Mouse (Mus musculus): ENCODE data around the gene Dcps. TPM values are rescaled to one million over a fixed set of nuclear protein-coding genes. Genes with fewer than 3 reads are reported as not detected.

Gene Dcps
- polyA plus RNA-seq, 1 experiment from 2014 or later, result 23.7 TPM

DNA sequence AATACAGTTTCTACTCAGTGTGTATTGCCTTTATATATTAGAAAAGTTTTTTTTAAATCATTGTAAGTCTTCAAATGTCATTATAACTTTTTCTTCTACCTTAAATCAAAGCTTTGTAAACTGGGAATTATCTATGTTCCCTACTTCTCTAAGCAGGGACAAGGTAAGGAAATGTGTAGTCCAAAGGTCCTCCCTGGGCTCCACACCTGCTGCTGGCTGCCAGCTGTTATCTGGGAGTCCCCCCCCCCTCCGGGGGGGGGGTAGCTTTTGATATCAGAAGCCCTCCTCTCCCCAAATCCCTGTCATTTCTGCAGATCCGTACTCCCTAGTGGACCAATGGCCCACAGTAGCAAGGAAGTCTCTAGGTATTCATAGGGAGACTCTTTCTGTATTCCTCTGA lies 70.4 kb downstream of the Dcps start:
- H3K27ac ChIP-seq (ENCODE audit: low read depth), result 0 out of 2 replicates have a peak overlapping the region, but pooled peaks have one; percentile 30
- H3K36me3 ChIP-seq (replicated peaks; ENCODE audit: insufficient read depth, low read length), result peaks cover 7% of the 10 kb centered on the region; the same call in 1 of the 2 replicates
- H3K9ac ChIP-seq (replicated peaks), result no peak overlapping the region; the same call in 1 of the 2 replicates
- DNase-seq, result no peak
- peaks cover 60% of the 10 kb centered on the region for H3K4me1 ChIP-seq (ENCODE audit: insufficient read depth)
- H3K4me2 ChIP-seq (ENCODE audit: low read depth, low read length), result peak overlapping the region; percentile 65
- no peak overlapping the region for H3K4me3 ChIP-seq (ENCODE audit: low read depth, low read length)
- no peak for ATAC-seq
- no peaks in the 10 kb centered on the region for H3K27me3 ChIP-seq (ENCODE audit: insufficient read depth, low read length)
- H3K9me3 ChIP-seq (ENCODE audit: low read length), result no peaks in the 10 kb centered on the region
- TF ChIP-seq CTCF (IDR thresholded peaks at IDR 0.05; ENCODE audit: low read depth), result no peak
- no peak for TF ChIP-seq EP300 (IDR thresholded peaks at IDR 0.05; ENCODE audit: low read depth)
- WGBS (ENCODE audit: insufficient replicate concordance), result 48% methylated on average over 2 of the region's 2 CpGs

GRCm38 (mm10) chr9:35104711-35105110 lies 71.2 kb downstream of the Dcps start:
- WGBS (ENCODE audit: insufficient replicate concordance), result 77% methylated on average over 4 of the region's 4 CpGs
- DNase-seq (no peak), ATAC-seq (no peak)
- no peak for TF ChIP-seq EP300 (IDR thresholded peaks at IDR 0.05; ENCODE audit: low read depth)
- TF ChIP-seq CTCF (IDR thresholded peaks at IDR 0.05; ENCODE audit: low read depth), result no peak
- Histone ChIP-seq H3K27ac (ENCODE audit: low read depth) (no peak overlapping the region), H3K36me3 (replicated peaks; ENCODE audit: insufficient read depth, low read length) (peaks cover 7% of the 10 kb centered on the region; the same call in 1 of the 2 replicates), H3K9me3 (ENCODE audit: low read length) (no peaks in the 10 kb centered on the region), H3K4me2 (ENCODE audit: low read depth, low read length) (no peak overlapping the region), H3K4me1 (ENCODE audit: insufficient read depth) (peaks cover 53% of the 10 kb centered on the region), H3K4me3 (ENCODE audit: low read depth, low read length) (no peak overlapping the region), H3K27me3 (ENCODE audit: insufficient read depth, low read length) (no peaks in the 10 kb centered on the region), H3K9ac (replicated peaks) (no peak overlapping the region)

GRCm38 (mm10) chr9:35098762-35099161 lies 77.1 kb downstream of the Dcps start:
- no peaks in the 10 kb centered on the region for H3K27me3 ChIP-seq (ENCODE audit: insufficient read depth, low read length)
- H3K9ac ChIP-seq (replicated peaks), result no peak overlapping the region
- H3K36me3 ChIP-seq (replicated peaks; ENCODE audit: insufficient read depth, low read length), result peaks cover 12% of the 10 kb centered on the region
- ATAC-seq, result no peak
- no peak overlapping the region for H3K4me3 ChIP-seq (ENCODE audit: low read depth, low read length)
- H3K4me2 ChIP-seq (ENCODE audit: low read depth, low read length), result no peak overlapping the region
- H3K27ac ChIP-seq (ENCODE audit: low read depth), result no peak overlapping the region
- TF ChIP-seq CTCF (IDR thresholded peaks at IDR 0.05; ENCODE audit: low read depth), result no peak
- TF ChIP-seq EP300 (IDR thresholded peaks at IDR 0.05; ENCODE audit: low read depth), result no peak
- H3K9me3 ChIP-seq (ENCODE audit: low read length), result no peaks in the 10 kb centered on the region
- no peak for DNase-seq
- peaks cover 29% of the 10 kb centered on the region for H3K4me1 ChIP-seq (ENCODE audit: insufficient read depth)
- WGBS (ENCODE audit: insufficient replicate concordance), result 68% methylated on average over 4 of the region's 4 CpGs

- Histone ChIP-seq H3K4me1 (ENCODE audit: insufficient read depth) (peaks cover 29% of the 10 kb centered on the region), H3K27ac (ENCODE audit: low read depth) (no peak overlapping the region), H3K4me2 (ENCODE audit: low read depth, low read length) (no peak overlapping the region), H3K9ac (replicated peaks) (no peak overlapping the region), H3K27me3 (ENCODE audit: insufficient read depth, low read length) (no peaks in the 10 kb centered on the region), H3K36me3 (replicated peaks; ENCODE audit: insufficient read depth, low read length) (peaks cover 12% of the 10 kb centered on the region), H3K9me3 (ENCODE audit: low read length) (no peaks in the 10 kb centered on the region), H3K4me3 (ENCODE audit: low read depth, low read length) (no peak overlapping the region)
- DNase-seq, result no peak
- 44% methylated on average over 4 of the region's 4 CpGs for WGBS (ENCODE audit: insufficient replicate concordance)
- TF ChIP-seq CTCF (IDR thresholded peaks at IDR 0.05; ENCODE audit: low read depth), result no peak
- peak; percentile 45; the same call in 1 of the 2 replicates for TF ChIP-seq EP300 (IDR thresholded peaks at IDR 0.05; ENCODE audit: low read depth)
- ATAC-seq, result peak; percentile 17; the same call in 1 of the 2 replicates
These were observed 78.0 kb downstream of the Dcps start for GRCm38 (mm10) chr9:35097901-35098300.

- Histone ChIP-seq H3K36me3 (replicated peaks; ENCODE audit: insufficient read depth, low read length) (peaks cover 9% of the 10 kb centered on the region), H3K9ac (replicated peaks) (no peak overlapping the region), H3K27me3 (ENCODE audit: insufficient read depth, low read length) (no peaks in the 10 kb centered on the region), H3K4me2 (ENCODE audit: low read depth, low read length) (no peak overlapping the region), H3K4me1 (ENCODE audit: insufficient read depth) (peaks cover 20% of the 10 kb centered on the region), H3K4me3 (ENCODE audit: low read depth, low read length) (no peak overlapping the region), H3K9me3 (ENCODE audit: low read length) (no peaks in the 10 kb centered on the region), H3K27ac (ENCODE audit: low read depth) (no peak overlapping the region)
- no peak for TF ChIP-seq CTCF (IDR thresholded peaks at IDR 0.05; ENCODE audit: low read depth)
- no peak for TF ChIP-seq EP300 (IDR thresholded peaks at IDR 0.05; ENCODE audit: low read depth)
- ATAC-seq (no peak), DNase-seq (no peak)
- WGBS (ENCODE audit: insufficient replicate concordance), result 71% methylated on average over 1 of the region's 1 CpGs
These were observed 80.1 kb downstream of the Dcps start for GRCm38 (mm10) chr9:35095726-35096125.

- Histone ChIP-seq H3K4me3 (ENCODE audit: low read depth, low read length) (no peak overlapping the region), H3K9ac (replicated peaks) (no peak overlapping the region), H3K27me3 (ENCODE audit: insufficient read depth, low read length) (no peaks in the 10 kb centered on the region), H3K36me3 (replicated peaks; ENCODE audit: insufficient read depth, low read length) (peaks cover 9% of the 10 kb centered on the region), H3K4me2 (ENCODE audit: low read depth, low read length) (no peak overlapping the region), H3K27ac (ENCODE audit: low read depth) (no peak overlapping the region), H3K4me1 (ENCODE audit: insufficient read depth) (peaks cover 10% of the 10 kb centered on the region), H3K9me3 (ENCODE audit: low read length) (no peaks in the 10 kb centered on the region)
- DNase-seq (no peak), ATAC-seq (no peak)
- TF ChIP-seq EP300 (IDR thresholded peaks at IDR 0.05; ENCODE audit: low read depth) (no peak), CTCF (IDR thresholded peaks at IDR 0.05; ENCODE audit: low read depth) (no peak)
- 84% methylated on average over 3 of the region's 3 CpGs for WGBS (ENCODE audit: insufficient replicate concordance)
These were observed 82.5 kb downstream of the Dcps start for GRCm38 (mm10) chr9:35093350-35093749.

DNA sequence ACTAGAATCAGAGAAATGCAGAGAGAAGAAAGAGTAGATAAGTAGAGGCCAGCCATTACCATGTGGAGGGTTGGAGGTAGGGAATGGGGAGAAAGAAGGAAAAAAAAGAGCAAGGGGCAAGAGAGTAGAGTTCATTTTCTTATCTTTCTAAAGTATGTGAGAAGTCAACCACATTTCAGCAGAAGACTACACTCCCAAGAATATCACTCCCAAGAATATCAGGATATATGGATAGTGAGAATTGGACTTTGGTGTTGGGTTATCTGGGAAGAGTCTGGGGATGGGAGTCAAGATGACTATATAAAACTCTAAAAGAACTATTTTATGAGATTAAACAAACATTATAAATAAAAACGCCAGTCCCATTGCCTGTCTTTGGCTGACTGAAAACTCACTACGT lies 83.0 kb downstream of the Dcps start:
- Histone ChIP-seq H3K36me3 (replicated peaks; ENCODE audit: insufficient read depth, low read length) (peaks cover 9% of the 10 kb centered on the region), H3K9me3 (ENCODE audit: low read length) (no peaks in the 10 kb centered on the region), H3K4me2 (ENCODE audit: low read depth, low read length) (no peak overlapping the region), H3K27ac (ENCODE audit: low read depth) (no peak overlapping the region), H3K27me3 (ENCODE audit: insufficient read depth, low read length) (no peaks in the 10 kb centered on the region), H3K4me1 (ENCODE audit: insufficient read depth) (peaks cover 10% of the 10 kb centered on the region), H3K4me3 (ENCODE audit: low read depth, low read length) (no peak overlapping the region), H3K9ac (replicated peaks) (no peak overlapping the region)
- ATAC-seq, result no peak
- 89% methylated on average over 2 of the region's 2 CpGs for WGBS (ENCODE audit: insufficient replicate concordance)
- TF ChIP-seq EP300 (IDR thresholded peaks at IDR 0.05; ENCODE audit: low read depth) (no peak), CTCF (IDR thresholded peaks at IDR 0.05; ENCODE audit: low read depth) (no peak)
- DNase-seq, result no peak

Other genes starting within 250 kb of the Dcps start
- 23.6 and 26.5 TPM in 2 replicates for gene St3gal4, start 56.8 kb downstream of the Dcps start, polyA plus RNA-seq (2015; fragmentation: Nextera tagmentation; extraction: Ambion mirVana)
- 93.4 and 94.4 TPM in 2 replicates for gene Srpr, start 24.1 kb upstream of the Dcps start, polyA plus RNA-seq (2015; fragmentation: Nextera tagmentation; extraction: Ambion mirVana)
- 8.8 and 10.6 TPM in 2 replicates for gene Tirap, start 24.2 kb upstream of the Dcps start, polyA plus RNA-seq (2015; fragmentation: Nextera tagmentation; extraction: Ambion mirVana)
- gene Foxred1, start 35.0 kb upstream of the Dcps start, polyA plus RNA-seq (2015; fragmentation: Nextera tagmentation; extraction: Ambion mirVana), result 26.7 and 29.2 TPM in 2 replicates
- 8.8 and 9.4 TPM in 2 replicates for gene Fam118b, start 91.7 kb upstream of the Dcps start, polyA plus RNA-seq (2015; fragmentation: Nextera tagmentation; extraction: Ambion mirVana)
- gene Rpusd4, start 91.8 kb upstream of the Dcps start, polyA plus RNA-seq (2015; fragmentation: Nextera tagmentation; extraction: Ambion mirVana), result 7.3 and 8.6 TPM in 2 replicates
- gene Cdon, start 245.1 kb upstream of the Dcps start, polyA plus RNA-seq (2015; fragmentation: Nextera tagmentation; extraction: Ambion mirVana), result 0.18 and 0.38 TPM in 2 replicates